Mouse (Mus musculus): Measurements from ENCODE around the gene Sec63.

DNA sequence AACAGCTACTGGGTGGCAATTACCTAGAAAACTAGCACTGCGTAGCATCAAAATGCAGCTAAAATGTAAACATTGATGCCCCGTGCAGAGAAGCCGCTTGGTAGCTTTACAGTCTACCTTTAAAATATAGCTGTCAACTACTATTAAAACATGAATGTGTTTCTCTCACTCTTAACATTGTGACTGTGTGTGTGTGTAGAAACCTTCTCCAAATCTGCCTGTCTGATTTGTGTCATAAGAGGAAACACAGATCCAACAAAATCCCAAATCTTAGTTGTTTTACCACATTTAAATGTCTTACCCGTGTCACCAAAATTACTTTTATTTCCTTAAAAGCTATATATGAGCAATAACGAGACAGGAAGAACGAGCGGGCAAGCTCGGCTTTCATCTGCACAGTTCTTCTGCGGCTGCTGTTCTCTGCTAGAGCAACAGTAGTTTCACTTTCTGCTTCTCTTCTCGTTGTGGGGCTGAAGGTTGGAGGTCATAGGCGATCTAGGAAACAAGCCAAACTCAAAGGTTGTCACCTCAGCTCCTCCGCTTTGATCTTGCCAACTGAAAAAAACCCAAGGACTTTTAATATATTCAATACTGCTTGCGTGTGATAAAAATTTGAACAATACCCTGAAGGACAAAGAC lies 100.9 kb downstream of the Sec63 start:
- no peak for TF ChIP-seq CTCF (IDR thresholded peaks at IDR 0.05; ENCODE audit: low read depth, low read length)
- TF ChIP-seq POLR2A (IDR thresholded peaks at IDR 0.05; ENCODE audit: insufficient read depth, low read length), result no peak

Measured in ES-Bruce4 (cell line).